Mouse (Mus musculus) heart, adult 2 months (tissue): ENCODE results near the gene Ntrk3. TPM values are rescaled to one million over a fixed set of nuclear protein-coding genes. Genes with fewer than 3 reads are reported as not detected.

Experiments used
- DNase-seq, 2 experiments: peaks; one replicate each; pipeline ENCODE4 v3.0.0; 2021
- H3K27ac ChIP-seq: fragments of 200-600 bp; 2 replicates; pipeline ENCODE4 v1.8.1; 2022
- H3K27me3 ChIP-seq: fragments of 200-500 bp; 2 replicates; pipeline ENCODE4 v1.6.1; 2012; ENCODE audit warnings: mild to moderate bottlenecking, low read length, inconsistent platforms, mixed read lengths; ENCODE audit not compliant: control insufficient read depth, insufficient read depth
- H3K36me3 ChIP-seq: fragments of 200-500 bp; 2 replicates; pipeline ENCODE4 v1.6.1; 2012; ENCODE audit warnings: low read length, inconsistent platforms; ENCODE audit not compliant: control insufficient read depth, insufficient read depth
- H3K4me1 ChIP-seq: fragments of 200-500 bp; 2 replicates; pipeline ENCODE4 v1.6.1; 2011; ENCODE audit warnings: low read length; ENCODE audit not compliant: control insufficient read depth, insufficient read depth
- H3K4me3 ChIP-seq: fragments of 200-600 bp; 2 replicates; pipeline ENCODE4 v1.8.1; 2022
- H3K79me2 ChIP-seq: fragments of 200-500 bp; replicated peaks from 2 replicates; pipeline ENCODE4 v1.6.1; 2012; ENCODE audit warnings: mild to moderate bottlenecking, inconsistent platforms, low read length, moderate library complexity, mixed read lengths; ENCODE audit not compliant: control insufficient read depth, insufficient read depth
- H3K9ac ChIP-seq: fragments of 200-500 bp; 2 replicates; pipeline ENCODE4 v1.6.1; 2012; ENCODE audit warnings: low read depth, mild to moderate bottlenecking, control low read depth, inconsistent platforms, low read length, mixed read lengths
- CTCF ChIP-seq: fragments of 200-600 bp; IDR thresholded peaks from 2 replicates; pipeline ENCODE4 v1.8.1; 2022; ENCODE audit warnings: antibody characterized with exemption, mild to moderate bottlenecking, moderate library complexity
- EP300 ChIP-seq: fragments of 200-500 bp; IDR thresholded peaks from 2 replicates; pipeline ENCODE4 v1.6.1; 2011; ENCODE audit warnings: low read depth, low read length, control low read depth; ENCODE audit not compliant: insufficient read depth
- POLR2A ChIP-seq: fragments of 200-500 bp; IDR thresholded peaks from 2 replicates; pipeline ENCODE4 v1.6.1; 2011; ENCODE audit warnings: mild to moderate bottlenecking, low read depth, low read length, control low read depth; ENCODE audit not compliant: insufficient read depth
- WGBS: fragments of 180-500 bp; shearing (Covaris S2); methylation state at CpG from one replicate; pipeline ENCODE4 v1.1.7; 2018; 5-methylcytosine and 5-hydroxymethylcytosine counted together
- intact Hi-C: fragments of 180-260 bp; cut with DNase I; formaldehyde crosslinking; loops from one replicate; pipeline ENCODE4 v1.15.1; 2025
- polyA plus RNA-seq: library from polyadenylated mRNA; depleted of rRNA; stranded (reverse); fragments of >200 nt; gene quantifications from 2 replicates; pipeline ENCODE4 v1.2.3, GENCODE M21; 2012
- total RNA-seq, 2 experiments: library from RNA; stranded (reverse); gene quantifications; 2 replicates each; pipeline ENCODE4 v1.2.3; 2021

Gene Ntrk3
- total and polyA plus RNA-seq, 3 experiments: 1.4 to 9.1 (median 1.8) TPM

DNA sequence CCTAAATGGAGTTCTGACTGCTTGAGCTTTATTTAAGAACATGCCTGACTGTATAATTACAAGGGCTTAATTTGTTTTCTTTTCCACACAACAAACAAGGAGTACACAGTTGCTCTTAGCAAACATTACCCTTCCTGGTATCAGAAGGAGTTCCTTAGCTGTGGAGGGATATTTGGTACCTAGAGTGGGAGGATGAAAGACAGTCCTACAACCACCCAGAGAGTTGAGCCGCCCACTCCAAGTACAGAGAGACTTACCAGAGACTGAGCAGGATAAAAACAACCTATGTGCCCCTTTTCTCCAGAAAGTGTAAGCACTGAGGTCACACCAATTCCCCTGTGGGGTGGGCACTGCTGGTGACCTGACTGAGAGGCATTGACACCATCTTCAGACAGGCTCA, 237.8 kb downstream of the Ntrk3 start:
- Histone ChIP-seq H3K27ac (no peak overlapping the region), H3K4me1 (no peaks in the 10 kb centered on the region), H3K36me3 (no peaks in the 10 kb centered on the region), H3K79me2 (no peaks in the 10 kb centered on the region), H3K9ac (no peak overlapping the region), H3K27me3 (no peaks in the 10 kb centered on the region), H3K4me3 (no peak overlapping the region)
- intact Hi-C loops: no loop called here
- TF ChIP-seq CTCF (no peak), POLR2A (no peak), EP300 (no peak)
- DNase-seq: no peak
- WGBS: 59% methylated on average over 1 of the region's 1 CpGs

DNA sequence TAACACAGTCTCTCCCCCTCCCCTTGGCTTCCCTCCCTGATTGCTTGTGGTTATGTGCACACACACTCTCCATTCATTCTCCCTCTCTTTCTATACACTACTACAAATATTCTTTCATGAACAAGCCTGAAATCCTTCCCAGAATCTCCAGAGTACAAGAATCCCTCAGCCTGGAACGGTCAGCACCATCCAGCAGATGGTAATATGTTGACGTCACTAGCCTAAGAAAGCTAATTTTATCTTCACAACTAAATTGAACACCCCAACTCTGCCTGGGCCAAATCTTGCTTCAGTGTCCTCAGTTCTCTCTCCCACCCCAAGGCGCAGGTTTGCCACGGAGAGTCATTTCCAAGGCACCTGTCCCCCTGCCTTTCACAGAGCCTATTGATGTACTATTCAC, 239.5 kb downstream of the Ntrk3 start:
- DNase-seq: no peak
- Histone ChIP-seq H3K36me3 (no peaks in the 10 kb centered on the region), H3K4me1 (no peaks in the 10 kb centered on the region), H3K27me3 (no peaks in the 10 kb centered on the region), H3K4me3 (no peak overlapping the region), H3K79me2 (no peaks in the 10 kb centered on the region), H3K27ac (no peak overlapping the region), H3K9ac (no peak overlapping the region)
- intact Hi-C loops: no loop called here
- 77% methylated on average over 4 of the region's 4 CpGs for WGBS
- TF ChIP-seq EP300 (no peak), CTCF (no peak), POLR2A (no peak)

DNA sequence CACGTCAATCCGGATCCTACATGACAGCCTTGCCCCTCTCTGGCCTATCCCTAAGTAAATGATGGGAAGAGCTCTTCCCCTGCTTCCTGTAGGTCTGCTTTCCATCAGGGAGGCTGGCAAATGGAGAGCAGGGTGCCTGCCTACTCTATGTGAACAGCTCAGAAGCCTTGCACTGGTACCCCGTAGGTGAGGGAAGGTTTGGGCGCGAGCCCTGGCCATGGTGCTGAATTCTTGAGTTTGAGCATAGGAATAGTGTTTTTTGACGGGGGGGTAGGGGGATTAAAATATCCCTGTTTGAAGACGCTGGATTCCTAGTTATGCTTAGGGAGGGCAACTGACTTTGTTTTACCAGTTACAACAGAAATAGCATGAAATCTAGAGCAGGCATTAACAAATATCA, 240.0 kb downstream of the Ntrk3 start:
- WGBS: 39% methylated on average over 7 of the region's 7 CpGs
- Histone ChIP-seq H3K27ac (no peak overlapping the region), H3K79me2 (no peaks in the 10 kb centered on the region), H3K36me3 (no peaks in the 10 kb centered on the region), H3K27me3 (no peaks in the 10 kb centered on the region), H3K4me3 (no peak overlapping the region), H3K4me1 (no peaks in the 10 kb centered on the region), H3K9ac (no peak overlapping the region)
- no peak for DNase-seq
- TF ChIP-seq EP300: no peak
- no peak for TF ChIP-seq CTCF
- TF ChIP-seq POLR2A: no peak
- intact Hi-C loops: no loop called here

DNA sequence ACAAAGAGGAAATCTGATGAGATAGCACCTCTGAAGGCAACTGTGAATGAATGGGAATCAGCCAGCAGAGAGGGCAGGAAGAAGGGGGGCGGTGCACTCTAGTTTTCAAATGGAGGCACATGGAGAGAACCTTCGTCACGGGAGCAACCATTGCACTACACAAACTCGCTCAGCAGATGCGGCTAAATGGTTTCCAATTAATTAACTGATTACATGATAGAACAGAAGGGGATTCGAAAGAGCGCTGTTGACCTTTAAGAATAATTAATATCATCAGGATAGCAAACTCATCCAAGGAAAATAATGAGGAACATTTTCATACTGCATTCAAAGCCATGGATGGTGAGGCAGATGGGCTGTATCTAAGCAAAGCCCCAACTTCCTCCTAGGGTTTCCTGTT, 244.2 kb downstream of the Ntrk3 start:
- Histone ChIP-seq H3K4me3 (no peak overlapping the region), H3K27me3 (no peaks in the 10 kb centered on the region), H3K27ac (no peak overlapping the region), H3K79me2 (no peaks in the 10 kb centered on the region), H3K4me1 (no peaks in the 10 kb centered on the region), H3K36me3 (no peaks in the 10 kb centered on the region), H3K9ac (no peak overlapping the region)
- intact Hi-C loops: no loop called here
- DNase-seq: no peak
- WGBS: 92% methylated on average over 7 of the region's 7 CpGs
- TF ChIP-seq EP300 (no peak), CTCF (no peak), POLR2A (no peak)

DNA sequence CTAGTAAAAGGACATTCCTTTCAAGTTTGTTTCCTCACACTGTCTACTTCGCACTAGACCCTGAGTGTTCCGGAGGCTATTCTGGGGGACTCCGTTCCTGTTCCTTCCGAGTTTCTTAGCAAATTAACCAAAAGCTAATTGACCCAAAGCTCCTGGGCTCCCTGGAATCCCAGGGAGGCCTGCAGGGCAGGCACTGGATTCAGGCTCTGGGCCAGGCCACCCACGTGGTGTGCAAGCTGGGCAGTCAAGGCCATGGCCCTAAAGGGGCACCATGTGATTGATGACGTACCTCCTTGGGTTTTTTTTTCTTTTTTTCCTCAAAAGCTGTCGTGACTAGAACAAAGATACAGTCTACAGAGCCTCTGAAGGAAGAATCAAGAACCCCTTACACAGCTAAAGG, 246.6 kb downstream of the Ntrk3 start:
- no peaks in the 10 kb centered on the region for H3K79me2 ChIP-seq
- intact Hi-C loops: no loop called here
- no peak overlapping the region for H3K4me3 ChIP-seq
- H3K27me3 ChIP-seq: no peaks in the 10 kb centered on the region
- H3K27ac ChIP-seq: no peak overlapping the region
- H3K36me3 ChIP-seq: no peaks in the 10 kb centered on the region
- H3K9ac ChIP-seq: no peak overlapping the region
- WGBS: 67% methylated on average over 7 of the region's 7 CpGs
- DNase-seq: no peak
- TF ChIP-seq POLR2A (no peak), EP300 (no peak), CTCF (no peak)
- H3K4me1 ChIP-seq: no peaks in the 10 kb centered on the region

DNA sequence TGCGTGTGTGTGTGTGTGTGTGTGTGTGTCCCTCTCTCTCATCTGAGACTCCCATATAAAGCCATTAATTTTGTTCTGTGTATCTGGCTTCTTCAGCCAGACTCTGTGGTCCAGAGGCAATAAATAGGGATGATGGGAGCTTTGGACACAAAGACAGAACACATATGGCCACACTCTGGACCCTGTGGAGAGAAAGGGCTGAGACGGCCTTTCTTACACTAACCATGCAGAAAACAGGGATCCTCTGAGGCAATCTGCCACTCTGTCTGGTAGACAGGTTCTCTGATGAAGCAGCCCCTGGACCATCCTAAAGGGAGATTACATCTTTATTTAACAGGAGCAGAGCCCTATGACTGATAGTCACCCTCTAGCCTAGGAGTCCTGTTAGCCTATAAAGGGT, 253.5 kb downstream of the Ntrk3 start:
- no peak for TF ChIP-seq EP300
- TF ChIP-seq CTCF: no peak
- TF ChIP-seq POLR2A: no peak
- intact Hi-C loops: no loop called here

More for the DNA sequence above, 253.5 kb downstream of the Ntrk3 start:
- no peak for DNase-seq
- 90% methylated on average over 2 of the region's 2 CpGs for WGBS
- Histone ChIP-seq H3K27ac (no peak overlapping the region), H3K4me3 (no peak overlapping the region), H3K4me1 (no peaks in the 10 kb centered on the region), H3K9ac (no peak overlapping the region), H3K27me3 (no peaks in the 10 kb centered on the region), H3K36me3 (no peaks in the 10 kb centered on the region), H3K79me2 (no peaks in the 10 kb centered on the region)
